Mouse (Mus musculus): Measurements from ENCODE around the gene Srp68. TPM values are rescaled to one million over a fixed set of nuclear protein-coding genes. Genes with fewer than 3 reads are reported as not detected.
A peak's percentile ranks its signal among the peaks of the same experiment; 100 is the strongest.

The Srp68 gene
- polyA plus RNA-seq (2015; fragmentation: Nextera tagmentation; extraction: Ambion mirVana) = 101 and 103 TPM in 2 replicates

DNA sequence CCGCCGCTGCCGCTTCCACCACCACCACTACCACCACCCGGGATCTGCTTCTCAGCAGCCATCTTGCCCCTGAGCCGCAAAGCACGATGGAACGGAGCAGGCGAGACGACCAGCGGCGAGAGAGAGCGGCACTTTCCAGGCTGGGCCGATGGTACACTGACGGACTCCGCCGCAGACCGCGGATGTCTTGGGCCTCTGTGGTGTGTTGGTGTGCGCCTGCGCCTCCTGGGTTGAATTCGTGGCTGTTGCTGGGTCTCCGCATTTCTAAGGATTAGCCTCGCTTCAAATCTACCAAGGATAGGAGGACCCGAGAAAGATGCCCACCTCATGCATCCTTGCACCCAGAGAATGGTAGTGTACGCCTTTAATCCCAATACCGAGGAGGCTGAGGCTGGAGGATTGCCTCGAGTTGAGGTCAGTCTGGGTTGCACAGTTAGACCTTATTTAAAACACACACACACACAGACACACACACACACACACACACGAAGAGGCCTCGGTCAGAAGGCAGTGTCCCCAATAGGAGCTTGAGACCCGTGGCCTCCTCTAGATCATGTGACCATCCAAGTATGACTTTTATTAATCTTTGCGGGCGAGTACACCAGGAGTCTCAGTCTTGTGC lies at the start of gene Srp68:
Gene Srp68, minus strand, starts transcription at position 173 of the 622 bp plus-strand sequence.
- peak within 1 kb of the TSS; percentile 75 for H3K4me3 ChIP-seq (replicated peaks)
- peaks cover 26% of the 10 kb centered on the region for H3K4me1 ChIP-seq
- no peaks in the 10 kb centered on the region for H3K9me3 ChIP-seq (replicated peaks)
- H3K9ac ChIP-seq = peak within 1 kb of the TSS; percentile 95
- peak within 1 kb of the TSS; percentile 60 for H3K4me2 ChIP-seq (replicated peaks)
- WGBS = 3% methylated on average over 32 of the region's 32 CpGs
- no peaks in the 10 kb centered on the region for H3K27me3 ChIP-seq
- H3K36me3 ChIP-seq = peaks cover 32% of the 10 kb centered on the region
- peak within 1 kb of the TSS; percentile 88 for H3K27ac ChIP-seq (replicated peaks)
- peak; percentile 98 for ATAC-seq (ENCODE audit: insufficient number of reproducible peaks, low FRiP score, low TSS enrichment, low read depth)

DNA sequence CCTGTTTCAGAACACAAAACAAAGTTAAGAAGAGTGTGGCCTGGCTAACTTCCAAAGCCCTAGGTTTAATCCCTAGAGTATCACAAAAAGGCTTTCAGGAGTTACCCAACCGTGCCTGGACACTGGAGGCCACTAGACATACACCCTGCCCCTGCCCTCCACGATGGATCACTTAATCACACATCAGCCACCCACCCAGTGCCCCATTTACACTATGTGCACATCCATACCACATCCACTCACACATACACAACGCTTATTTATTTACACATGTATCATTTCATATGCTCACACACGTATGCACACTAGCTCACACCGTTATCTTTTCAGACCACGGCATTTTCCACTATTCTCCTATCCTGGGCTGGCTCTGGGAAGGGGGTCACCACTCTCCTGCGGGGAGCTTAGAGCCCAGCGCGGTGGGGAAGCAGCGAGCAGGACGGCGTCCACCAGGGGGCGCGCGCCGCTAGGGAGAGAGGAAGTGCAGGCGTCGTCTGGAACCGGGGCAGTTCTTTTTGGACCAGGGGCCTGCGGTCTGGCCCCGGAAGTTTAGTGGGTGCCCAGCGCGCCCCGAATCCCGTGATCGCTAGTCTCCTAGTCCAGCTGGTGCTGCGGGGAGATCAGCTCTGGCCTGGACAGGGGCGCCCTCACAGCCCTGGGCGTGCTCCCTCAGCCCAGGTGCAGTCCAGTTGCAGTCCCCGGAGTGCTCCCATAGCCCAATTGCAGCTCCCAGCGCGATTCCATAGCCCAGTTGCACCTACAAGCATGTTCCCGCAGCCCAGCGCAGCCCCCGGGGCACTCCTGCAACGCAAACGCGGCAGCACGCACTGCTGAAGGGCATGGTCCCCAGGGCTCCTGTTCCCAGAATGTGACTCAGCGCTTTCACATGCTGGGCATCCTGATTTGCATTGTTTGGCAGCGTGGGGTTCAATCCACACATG lies 45.0 kb upstream of the Srp68 start:
- H3K4me2 ChIP-seq (replicated peaks) = peak overlapping the region; percentile 100
- H3K27ac ChIP-seq (replicated peaks) = no peak overlapping the region
- peak overlapping the region; percentile 53 for H3K9ac ChIP-seq
- H3K4me1 ChIP-seq = peaks cover 10% of the 10 kb centered on the region
- H3K36me3 ChIP-seq = no peaks in the 10 kb centered on the region
- ATAC-seq (ENCODE audit: insufficient number of reproducible peaks, low FRiP score, low TSS enrichment, low read depth) = peak; percentile 83
- H3K9me3 ChIP-seq (replicated peaks) = no peaks in the 10 kb centered on the region
- no peaks in the 10 kb centered on the region for H3K27me3 ChIP-seq
- 2% methylated on average over 41 of the region's 41 CpGs for WGBS
- peak overlapping the region; percentile 52 for H3K4me3 ChIP-seq (replicated peaks)

DNA sequence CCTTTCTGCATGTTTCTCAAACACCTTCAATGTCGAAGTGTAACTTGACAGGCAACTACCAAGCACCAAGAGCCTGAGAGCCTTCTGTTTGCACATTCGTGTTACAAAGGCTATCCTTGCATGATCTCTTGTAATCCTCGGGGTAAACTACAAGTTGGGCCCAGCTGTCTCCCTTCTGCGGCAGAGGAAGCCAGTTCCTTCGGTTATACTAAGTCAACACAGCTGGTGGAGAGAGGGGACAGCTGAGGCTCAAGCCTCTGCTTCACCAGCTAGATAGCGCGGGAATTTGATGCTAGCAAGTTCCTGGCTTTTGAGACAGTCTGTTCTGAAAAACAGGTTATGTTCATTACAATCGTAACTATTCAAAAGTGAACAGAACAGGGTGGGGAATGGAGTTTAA lies 38.3 kb upstream of the Srp68 start:
- Histone ChIP-seq H3K9ac (no peak overlapping the region), H3K27ac (replicated peaks) (0 out of 2 replicates have a peak overlapping the region, but pooled peaks have one; percentile 40), H3K4me1 (0 out of 2 replicates have a peak, but pooled peaks cover 11% of the 10 kb centered on the region), H3K27me3 (no peaks in the 10 kb centered on the region), H3K36me3 (no peaks in the 10 kb centered on the region), H3K4me3 (replicated peaks) (no peak overlapping the region), H3K9me3 (replicated peaks) (no peaks in the 10 kb centered on the region), H3K4me2 (replicated peaks) (no peak overlapping the region)
- ATAC-seq (ENCODE audit: insufficient number of reproducible peaks, low FRiP score, low TSS enrichment, low read depth) = no peak
- 34% methylated on average over 8 of the region's 8 CpGs for WGBS

DNA sequence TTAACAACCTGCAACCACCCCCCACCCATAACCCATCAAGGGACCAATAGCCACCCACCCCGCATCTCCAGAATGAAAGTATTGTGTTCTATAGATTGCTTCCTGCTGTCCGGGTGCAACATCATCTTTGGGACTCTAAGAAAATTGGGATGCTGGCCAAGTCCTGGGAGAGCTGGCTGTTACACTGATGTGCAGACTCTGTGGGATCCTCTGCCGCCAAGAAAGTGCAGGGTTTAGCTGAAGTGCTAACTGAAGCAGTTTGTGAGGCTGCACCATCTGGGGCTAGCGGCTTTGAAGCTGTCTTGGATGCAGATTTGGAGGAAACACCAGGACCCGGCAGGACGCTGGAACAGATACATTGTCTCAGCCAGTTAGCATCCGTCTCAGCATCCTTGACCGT lies 37.2 kb upstream of the Srp68 start:
- H3K36me3 ChIP-seq = no peaks in the 10 kb centered on the region
- no peak overlapping the region for H3K27ac ChIP-seq (replicated peaks)
- 33% methylated on average over 8 of the region's 8 CpGs for WGBS

DNA sequence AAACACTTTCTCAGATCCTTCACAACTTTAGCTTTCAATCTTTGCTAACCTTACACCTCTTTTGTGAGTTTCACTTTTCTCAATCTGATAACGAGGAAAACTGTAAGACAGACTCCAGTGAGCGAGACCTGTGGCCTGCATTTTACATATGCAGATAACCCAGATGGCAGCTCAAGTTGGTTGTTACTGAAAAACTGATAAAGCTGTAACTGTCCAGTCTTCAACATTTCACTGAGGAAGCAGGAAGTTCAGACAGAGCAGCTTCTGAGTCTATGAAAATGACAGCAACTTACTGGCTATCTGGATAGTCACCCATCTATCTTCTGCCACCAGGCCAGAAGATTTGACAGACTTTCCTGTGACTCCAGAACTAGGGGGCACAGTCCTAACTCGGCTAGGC lies 35.6 kb upstream of the Srp68 start:
- H3K36me3 ChIP-seq = peaks cover 4% of the 10 kb centered on the region
- no peak overlapping the region for H3K27ac ChIP-seq (replicated peaks)
- no peaks in the 10 kb centered on the region for H3K9me3 ChIP-seq (replicated peaks)
- no peak overlapping the region for H3K4me2 ChIP-seq (replicated peaks)
- no peak overlapping the region for H3K9ac ChIP-seq
- H3K4me3 ChIP-seq (replicated peaks) = no peak overlapping the region
- H3K4me1 ChIP-seq = peaks cover 20% of the 10 kb centered on the region
- no peak for ATAC-seq (ENCODE audit: insufficient number of reproducible peaks, low FRiP score, low TSS enrichment, low read depth)
- whole genome bisulfite sequencing = 73% methylated on average over 3 of the region's 3 CpGs
- H3K27me3 ChIP-seq = no peaks in the 10 kb centered on the region

More for the DNA sequence above, 37.2 kb upstream of the Srp68 start:
- H3K27me3 ChIP-seq = no peaks in the 10 kb centered on the region
- no peak overlapping the region for H3K9ac ChIP-seq
- no peaks in the 10 kb centered on the region for H3K9me3 ChIP-seq (replicated peaks)
- no peak overlapping the region for H3K4me2 ChIP-seq (replicated peaks)
- H3K4me1 ChIP-seq = 0 out of 2 replicates have a peak, but pooled peaks cover 14% of the 10 kb centered on the region
- no peak for ATAC-seq (ENCODE audit: insufficient number of reproducible peaks, low FRiP score, low TSS enrichment, low read depth)
- H3K4me3 ChIP-seq (replicated peaks) = no peak overlapping the region

DNA sequence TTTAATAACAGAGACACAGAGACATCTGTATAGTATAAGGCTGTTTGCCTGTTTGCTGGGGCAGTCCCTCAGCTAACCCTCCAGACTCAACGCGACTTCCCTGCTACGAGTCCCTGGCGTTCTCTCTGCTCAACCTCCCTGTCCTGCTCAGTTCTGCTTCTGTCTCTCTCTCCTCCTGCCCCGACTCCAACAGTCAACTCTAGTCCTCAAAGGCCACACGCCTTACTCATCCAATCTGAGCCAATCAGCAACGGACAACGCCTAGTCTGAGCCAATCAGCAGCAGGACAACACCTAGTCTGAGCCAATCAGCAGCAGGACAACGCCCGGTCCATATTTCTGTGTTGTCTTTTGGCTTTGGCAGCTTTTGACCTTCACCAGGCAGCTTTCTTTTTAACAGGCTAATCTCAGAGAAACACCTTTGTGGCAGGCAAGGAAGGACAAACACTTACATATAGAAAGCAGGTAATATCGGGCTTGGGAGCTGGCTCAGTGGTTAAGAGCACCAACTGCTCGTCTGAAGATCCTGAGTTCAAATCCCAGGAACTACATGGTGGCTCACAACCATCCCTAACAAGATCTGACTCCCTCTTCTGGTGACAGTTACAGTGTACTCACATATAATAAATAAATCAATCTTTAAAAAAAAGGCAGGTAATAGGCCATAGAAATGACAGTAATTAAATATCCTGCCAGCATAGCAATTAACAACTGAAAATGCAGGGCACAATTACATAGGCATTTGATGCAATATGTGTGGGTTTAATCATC lies 33.9 kb upstream of the Srp68 start:
- Histone ChIP-seq H3K4me1 (peaks cover 20% of the 10 kb centered on the region), H3K9me3 (replicated peaks) (no peaks in the 10 kb centered on the region), H3K4me3 (replicated peaks) (no peak overlapping the region), H3K36me3 (peaks cover 20% of the 10 kb centered on the region), H3K27me3 (no peaks in the 10 kb centered on the region), H3K9ac (no peak overlapping the region), H3K27ac (replicated peaks) (no peak overlapping the region), H3K4me2 (replicated peaks) (no peak overlapping the region)
- 0 out of 2 replicates have a peak, but pooled peaks have one; percentile 8 for ATAC-seq (ENCODE audit: insufficient number of reproducible peaks, low FRiP score, low TSS enrichment, low read depth)
- WGBS = 79% methylated on average over 12 of the region's 12 CpGs

DNA sequence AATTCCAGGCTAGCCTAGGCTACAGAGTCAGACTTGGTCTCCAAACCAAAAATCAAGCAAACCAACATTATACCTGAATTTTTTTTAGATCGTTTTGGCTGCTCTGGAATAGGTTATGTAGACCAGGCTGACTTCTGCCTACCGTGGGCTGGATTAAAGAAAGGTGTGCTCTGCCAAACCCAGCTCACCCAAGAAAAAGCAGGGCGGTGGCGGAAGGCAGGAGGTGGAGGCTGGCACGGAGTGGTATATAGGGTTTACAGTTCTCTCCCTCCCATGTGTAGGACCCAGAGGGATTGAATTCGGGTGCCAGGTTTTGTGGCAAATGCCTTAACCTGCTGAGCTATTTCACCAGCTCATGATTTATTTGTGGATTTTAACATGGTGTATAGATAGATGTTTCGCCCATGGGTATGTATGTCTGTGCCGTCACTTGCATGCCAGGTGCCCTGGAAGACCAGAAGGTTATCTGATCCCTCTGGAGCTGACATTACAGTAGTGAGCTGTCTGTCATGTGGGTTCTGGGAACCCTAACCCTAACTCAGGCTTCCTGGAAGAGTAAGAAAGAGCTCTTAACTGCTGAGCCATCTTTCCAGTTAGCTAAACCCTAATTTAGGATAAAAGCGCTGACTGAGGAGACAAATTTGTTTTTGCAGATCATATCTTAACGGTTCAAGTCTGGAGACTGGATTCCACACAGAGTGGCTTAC lies 33.2 kb upstream of the Srp68 start, which contains the start of gene Exoc7:
Gene Exoc7, minus strand, starts transcription at position 215 of the 707 bp plus-strand sequence.
- H3K4me1 ChIP-seq = peaks cover 20% of the 10 kb centered on the region
- ATAC-seq (ENCODE audit: insufficient number of reproducible peaks, low FRiP score, low TSS enrichment, low read depth) = 0 out of 2 replicates have a peak, but pooled peaks have one; percentile 15
- 75% methylated on average over 10 of the region's 10 CpGs for WGBS
- H3K9me3 ChIP-seq (replicated peaks) = no peaks in the 10 kb centered on the region
- H3K27me3 ChIP-seq = no peaks in the 10 kb centered on the region
- peaks cover 28% of the 10 kb centered on the region for H3K36me3 ChIP-seq
- peak within 1 kb of the TSS; percentile 73 for H3K4me3 ChIP-seq (replicated peaks)
- peak within 1 kb of the TSS; percentile 29; the same call in 1 of the 2 replicates for H3K27ac ChIP-seq (replicated peaks)
- peak within 1 kb of the TSS; percentile 72 for H3K9ac ChIP-seq
- peak within 1 kb of the TSS; percentile 81 for H3K4me2 ChIP-seq (replicated peaks)

DNA sequence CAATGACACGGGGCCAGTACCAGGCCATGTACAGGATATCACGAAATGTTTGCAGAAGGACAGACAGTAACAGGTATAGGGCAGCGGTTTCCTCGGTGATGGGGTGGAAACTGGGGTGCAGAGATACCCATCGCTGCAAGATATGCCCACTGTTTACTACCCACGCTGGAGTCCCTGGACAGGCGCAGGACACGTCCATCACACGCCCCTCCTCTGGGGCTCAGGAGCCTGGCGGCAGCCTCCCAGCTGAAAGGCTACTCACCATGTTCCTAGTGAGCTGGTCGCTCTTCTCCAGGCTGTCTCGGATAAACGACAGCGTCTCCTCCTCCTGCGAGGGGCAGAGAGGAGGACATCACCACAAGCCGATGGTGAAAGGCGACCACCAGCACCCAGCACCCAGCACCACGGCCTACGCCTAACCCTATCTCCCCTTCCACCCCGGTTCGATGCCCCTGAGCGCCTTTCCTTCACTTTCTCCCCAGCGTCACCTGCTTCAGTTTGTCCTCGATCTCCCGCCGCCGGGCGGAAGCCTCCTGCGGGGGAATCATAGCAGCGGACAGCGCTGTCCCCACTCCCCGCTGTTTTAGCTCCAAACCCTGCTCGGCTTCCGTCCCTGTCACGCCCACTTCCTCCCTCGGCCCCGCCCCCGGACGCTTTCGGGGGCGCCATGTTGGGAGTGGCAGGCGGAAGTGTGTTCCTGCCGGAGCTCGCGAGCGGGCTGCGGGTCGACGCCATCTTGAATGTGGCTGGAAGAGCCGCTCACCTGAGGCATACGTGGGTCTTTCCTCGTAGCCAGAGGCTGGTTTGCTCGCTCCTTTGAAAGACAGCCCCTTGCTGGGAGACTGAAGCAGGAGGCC lies 32.3 kb upstream of the Srp68 start:
- ATAC-seq (ENCODE audit: insufficient number of reproducible peaks, low FRiP score, low TSS enrichment, low read depth) = peak; percentile 86
- peak overlapping the region; percentile 81 for H3K4me2 ChIP-seq (replicated peaks)
- peak overlapping the region; percentile 29; the same call in 1 of the 2 replicates for H3K27ac ChIP-seq (replicated peaks)

DNA sequence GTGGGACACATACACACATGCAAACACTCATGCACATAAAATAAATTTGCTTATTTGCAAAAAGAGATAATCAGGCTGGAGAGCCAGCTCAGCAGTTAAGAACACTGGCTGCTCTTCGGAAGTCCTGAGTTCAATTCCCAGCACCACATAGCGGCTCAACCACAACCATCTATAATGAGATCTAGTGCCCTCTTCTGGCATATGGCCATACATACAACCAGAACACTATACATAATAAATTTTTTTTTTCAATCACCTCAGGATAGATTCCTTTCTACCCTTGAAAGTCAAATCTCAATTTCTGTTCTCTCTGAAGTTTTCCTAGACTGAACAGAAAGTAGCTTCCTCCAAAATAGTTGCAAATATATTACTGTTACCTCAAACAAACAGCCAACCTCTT lies 31.4 kb upstream of the Srp68 start:
- Histone ChIP-seq H3K27ac (replicated peaks) (no peak overlapping the region), H3K9me3 (replicated peaks) (no peaks in the 10 kb centered on the region), H3K4me2 (replicated peaks) (peak overlapping the region; percentile 81), H3K27me3 (no peaks in the 10 kb centered on the region), H3K9ac (no peak overlapping the region), H3K4me1 (peaks cover 9% of the 10 kb centered on the region), H3K4me3 (replicated peaks) (peak overlapping the region; percentile 73), H3K36me3 (peaks cover 45% of the 10 kb centered on the region)
- 94% methylated on average over 2 of the region's 2 CpGs for WGBS
- ATAC-seq (ENCODE audit: insufficient number of reproducible peaks, low FRiP score, low TSS enrichment, low read depth) = no peak

More for the DNA sequence above, 32.3 kb upstream of the Srp68 start:
- Histone ChIP-seq H3K36me3 (peaks cover 35% of the 10 kb centered on the region), H3K9me3 (replicated peaks) (no peaks in the 10 kb centered on the region), H3K9ac (peak overlapping the region; percentile 72), H3K27me3 (no peaks in the 10 kb centered on the region), H3K4me3 (replicated peaks) (peak overlapping the region; percentile 73), H3K4me1 (peaks cover 12% of the 10 kb centered on the region)
- WGBS = 2% methylated on average over 53 of the region's 53 CpGs
